Mouse (Mus musculus) lung, adult 2 months (tissue): ENCODE data around the gene Rxfp4.

Experiments
- CTCF ChIP-seq: fragments of 200-500 bp; IDR thresholded peaks from 2 replicates; pipeline ENCODE4 v1.5.1; 2011; ENCODE audit warnings: mild to moderate bottlenecking, low read length, control low read depth; ENCODE audit not compliant: insufficient read depth
- POLR2A ChIP-seq: fragments of 200-500 bp; IDR thresholded peaks from 2 replicates; pipeline ENCODE4 v1.6.1; 2011; ENCODE audit warnings: low read depth, mild to moderate bottlenecking, control low read depth, low read length, borderline replicate concordance; ENCODE audit errors: extremely low read depth

DNA sequence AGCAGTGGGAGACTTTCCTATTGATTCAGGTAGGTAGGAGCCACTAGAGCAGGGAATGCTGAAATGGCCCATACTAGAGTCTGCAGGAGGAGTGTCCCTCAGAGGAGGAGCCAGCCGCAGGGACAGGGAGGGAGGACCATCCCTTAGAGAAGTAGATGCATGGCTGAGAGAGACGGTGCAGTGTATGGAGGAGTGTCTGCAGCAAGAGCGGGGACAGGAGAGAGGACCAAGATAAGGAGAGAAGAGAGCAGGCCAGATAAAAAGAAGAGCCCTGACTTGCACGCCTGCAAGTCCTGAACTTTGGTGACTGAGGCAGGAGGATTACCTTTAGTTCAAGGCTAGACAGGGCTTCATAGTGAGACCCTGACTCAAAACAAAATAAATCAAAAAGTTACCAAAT, 25.8 kb downstream of the Rxfp4 start:
- TF ChIP-seq CTCF (no peak), POLR2A (no peak)
